Mouse (Mus musculus) forebrain, embryonic 16.5 days (tissue): ENCODE results near the gene Sele. TPM values are rescaled to one million over a fixed set of nuclear protein-coding genes. Genes with fewer than 3 reads are reported as not detected.

Experiments used
- ATAC-seq: fragments of 200-750 bp; cut with Nextera tagmentation; 2 replicates; pipeline ENCODE4 v1.8.0; 2017; ENCODE audit warnings: mild to moderate bottlenecking, moderate library complexity
- H3K27ac ChIP-seq: fragments of 300-500 bp; sonication (generic); 2 replicates; pipeline ENCODE4 v1.5.1; 2014; ENCODE audit warnings: low read length, control low read depth
- H3K27me3 ChIP-seq: fragments of 300-500 bp; sonication (generic); replicated peaks from 2 replicates; pipeline ENCODE4 v1.6.1; 2014; ENCODE audit warnings: low read length; ENCODE audit not compliant: control insufficient read depth, insufficient read depth
- H3K36me3 ChIP-seq: fragments of 300-500 bp; sonication (generic); 2 replicates; pipeline ENCODE4 v1.6.1; 2014; ENCODE audit not compliant: control insufficient read depth, insufficient read depth
- H3K4me1 ChIP-seq: fragments of 300-500 bp; sonication (generic); replicated peaks from 2 replicates; pipeline ENCODE4 v1.6.1; 2014; ENCODE audit warnings: low read length; ENCODE audit not compliant: control insufficient read depth, insufficient read depth
- H3K4me2 ChIP-seq: fragments of 300-500 bp; sonication (generic); 2 replicates; pipeline ENCODE4 v1.6.1; 2014; ENCODE audit warnings: mild to moderate bottlenecking, low read length, control low read depth
- H3K4me3 ChIP-seq: fragments of 300-500 bp; sonication (generic); replicated peaks from 2 replicates; pipeline ENCODE4 v1.5.1; 2014; ENCODE audit warnings: mild to moderate bottlenecking, low read length, control low read depth
- H3K9ac ChIP-seq: fragments of 300-500 bp; sonication (generic); replicated peaks from 2 replicates; pipeline ENCODE4 v1.6.1; 2014; ENCODE audit warnings: low read depth, low read length, control low read depth
- H3K9me3 ChIP-seq: fragments of 300-500 bp; sonication (generic); 2 replicates; pipeline ENCODE4 v1.6.1; 2016; ENCODE audit warnings: low read length; ENCODE audit not compliant: control insufficient read depth
- WGBS: fragments of 180-500 bp; shearing (Covaris S2); extraction: QIAGEN DNeasy Blood & Tissue Kit; methylation state at CpG from one replicate; pipeline ENCODE4 v1.1.7; 2014; 5-methylcytosine and 5-hydroxymethylcytosine counted together
- polyA plus RNA-seq: library from polyadenylated mRNA; unstranded; fragments of >200 nt; fragmentation: Nextera tagmentation; extraction: Ambion mirVana; gene quantifications from 2 replicates; pipeline ENCODE4 v1.2.1, GENCODE M21; 2015

Gene Sele
- polyA plus RNA-seq, 1 experiment from 2014 or later = not detected

- Histone ChIP-seq H3K4me3 (no peak overlapping the region), H3K4me2 (no peak overlapping the region), H3K9ac (no peak overlapping the region), H3K27me3 (no peaks in the 10 kb centered on the region), H3K4me1 (no peaks in the 10 kb centered on the region), H3K36me3 (no peaks in the 10 kb centered on the region), H3K27ac (no peak overlapping the region), H3K9me3 (no peaks in the 10 kb centered on the region)
- WGBS = 71% methylated on average over 3 of the region's 3 CpGs
- ATAC-seq = no peak
Observed at GRCm38 (mm10) chr1:164063745-164064144, 15.7 kb downstream of the Sele start.

- no peaks in the 10 kb centered on the region for H3K27me3 ChIP-seq
- no peak overlapping the region for H3K4me3 ChIP-seq
- no peak overlapping the region for H3K27ac ChIP-seq
- H3K4me1 ChIP-seq = no peaks in the 10 kb centered on the region
- no peak overlapping the region for H3K9ac ChIP-seq
- ATAC-seq = no peak
- H3K36me3 ChIP-seq = no peaks in the 10 kb centered on the region
- H3K9me3 ChIP-seq = no peaks in the 10 kb centered on the region
- H3K4me2 ChIP-seq = no peak overlapping the region
Observed at GRCm38 (mm10) chr1:164069261-164069660, 21.2 kb downstream of the Sele start.

GRCm38 (mm10) chr1:164070461-164070860, 22.4 kb downstream of the Sele start:
- Histone ChIP-seq H3K9me3 (no peaks in the 10 kb centered on the region), H3K4me1 (no peaks in the 10 kb centered on the region), H3K4me3 (no peak overlapping the region), H3K27ac (no peak overlapping the region), H3K4me2 (no peak overlapping the region), H3K36me3 (no peaks in the 10 kb centered on the region), H3K9ac (no peak overlapping the region), H3K27me3 (no peaks in the 10 kb centered on the region)
- WGBS = 87% methylated on average over 4 of the region's 4 CpGs
- ATAC-seq = no peak

- ATAC-seq = no peak
- no peak overlapping the region for H3K9ac ChIP-seq
- no peak overlapping the region for H3K4me2 ChIP-seq
- no peak overlapping the region for H3K4me3 ChIP-seq
- no peak overlapping the region for H3K27ac ChIP-seq
- H3K27me3 ChIP-seq = no peaks in the 10 kb centered on the region
- no peaks in the 10 kb centered on the region for H3K9me3 ChIP-seq
- 73% methylated on average over 7 of the region's 7 CpGs for WGBS
- no peaks in the 10 kb centered on the region for H3K36me3 ChIP-seq
- no peaks in the 10 kb centered on the region for H3K4me1 ChIP-seq
Observed at GRCm38 (mm10) chr1:164071111-164071510, 23.1 kb downstream of the Sele start.

GRCm38 (mm10) chr1:164072001-164072400, 24.0 kb downstream of the Sele start:
- H3K4me1 ChIP-seq = no peaks in the 10 kb centered on the region
- no peaks in the 10 kb centered on the region for H3K9me3 ChIP-seq
- no peaks in the 10 kb centered on the region for H3K36me3 ChIP-seq
- no peak for ATAC-seq
- H3K4me3 ChIP-seq = no peak overlapping the region
- no peak overlapping the region for H3K4me2 ChIP-seq
- no peaks in the 10 kb centered on the region for H3K27me3 ChIP-seq
- H3K9ac ChIP-seq = no peak overlapping the region
- WGBS = 89% methylated on average over 4 of the region's 4 CpGs
- H3K27ac ChIP-seq = no peak overlapping the region

GRCm38 (mm10) chr1:164073091-164073490, 25.1 kb downstream of the Sele start:
- no peak overlapping the region for H3K27ac ChIP-seq
- no peaks in the 10 kb centered on the region for H3K4me1 ChIP-seq
- H3K27me3 ChIP-seq = no peaks in the 10 kb centered on the region
- 89% methylated on average over 9 of the region's 9 CpGs for WGBS
- H3K9ac ChIP-seq = no peak overlapping the region
- no peak overlapping the region for H3K4me2 ChIP-seq
- H3K36me3 ChIP-seq = no peaks in the 10 kb centered on the region
- no peaks in the 10 kb centered on the region for H3K9me3 ChIP-seq
- H3K4me3 ChIP-seq = no peak overlapping the region
- no peak for ATAC-seq

GRCm38 (mm10) chr1:164073803-164074202, 25.8 kb downstream of the Sele start:
- 90% methylated on average over 7 of the region's 7 CpGs for WGBS
- Histone ChIP-seq H3K4me2 (no peak overlapping the region), H3K27me3 (no peaks in the 10 kb centered on the region), H3K4me1 (no peaks in the 10 kb centered on the region), H3K9me3 (no peaks in the 10 kb centered on the region), H3K27ac (no peak overlapping the region), H3K36me3 (no peaks in the 10 kb centered on the region), H3K9ac (no peak overlapping the region), H3K4me3 (no peak overlapping the region)
- no peak for ATAC-seq

GRCm38 (mm10) chr1:164074606-164075140, 26.6 kb downstream of the Sele start:
- no peak overlapping the region for H3K9ac ChIP-seq
- no peaks in the 10 kb centered on the region for H3K9me3 ChIP-seq
- no peak overlapping the region for H3K4me2 ChIP-seq
- no peak for ATAC-seq
- H3K36me3 ChIP-seq = no peaks in the 10 kb centered on the region
- 94% methylated on average over 2 of the region's 2 CpGs for WGBS
- H3K27me3 ChIP-seq = no peaks in the 10 kb centered on the region
- H3K27ac ChIP-seq = no peak overlapping the region
- H3K4me1 ChIP-seq = no peaks in the 10 kb centered on the region
- H3K4me3 ChIP-seq = no peak overlapping the region

GRCm38 (mm10) chr1:164075416-164075815, 27.4 kb downstream of the Sele start:
- Histone ChIP-seq H3K36me3 (no peaks in the 10 kb centered on the region), H3K27ac (no peak overlapping the region), H3K4me3 (no peak overlapping the region), H3K9ac (no peak overlapping the region), H3K4me1 (no peaks in the 10 kb centered on the region), H3K4me2 (no peak overlapping the region), H3K27me3 (no peaks in the 10 kb centered on the region), H3K9me3 (no peaks in the 10 kb centered on the region)
- ATAC-seq = no peak
- 100% methylated on average over 1 of the region's 1 CpGs for WGBS

GRCm38 (mm10) chr1:164076441-164076840, 28.4 kb downstream of the Sele start:
- no peak overlapping the region for H3K4me3 ChIP-seq
- H3K4me2 ChIP-seq = no peak overlapping the region
- ATAC-seq = no peak
- H3K27me3 ChIP-seq = no peaks in the 10 kb centered on the region
- no peaks in the 10 kb centered on the region for H3K36me3 ChIP-seq
- 66% methylated on average over 1 of the region's 1 CpGs for WGBS
- H3K9me3 ChIP-seq = no peaks in the 10 kb centered on the region
- H3K4me1 ChIP-seq = no peaks in the 10 kb centered on the region
- H3K27ac ChIP-seq = no peak overlapping the region
- no peak overlapping the region for H3K9ac ChIP-seq
